Comparison of ENCODE assay signal across 22 mouse cellular contexts in genomic region chr19:57545071-57545470, GRCm38 (mm10).
A peak's percentile ranks its signal among the peaks of the same experiment; 100 is the strongest.
DNase-seq lines count a peak whose midpoint lies in the region; ATAC-seq lines count a peak whose summit lies in the region.
"Had no signal": no experiment of that assay in that cellular context is flagged by ENCODE, and none has a peak within 500 bp of the region (broad histone marks: within the 10 kb centered on the region; RNA-seq: fewer than 3 reads in every experiment).

No protein-coding gene starts in this region.

- no peak for ATAC-seq in intestine, embryonic 14.5 days (replicated peaks; ENCODE audit: low FRiP score, low TSS enrichment, low read depth)
- no peak for ATAC-seq in intestine, embryonic 15.5 days
- ATAC-seq: activated CD4-positive, CD25-positive, alpha-beta regulatory T cell, adult 4 months; forebrain, embryonic 16.5 days; Patski had no signal

- 0 out of 2 replicates have a peak, but pooled peaks cover 4% of the 10 kb centered on the region for H3K9me3 ChIP-seq in intestine, embryonic 14.5 days (ENCODE audit: control insufficient read depth, low read length)
- H3K9me3 ChIP-seq in intestine, embryonic 15.5 days = no peaks in the 10 kb centered on the region
- H3K9me3 ChIP-seq: embryonic facial prominence, embryonic 13.5 days; embryonic facial prominence, embryonic 15.5 days; forebrain, embryonic 10.5 days; G1E had no signal

- no peak overlapping the region for H3K4me3 ChIP-seq in intestine, embryonic 14.5 days (ENCODE audit: low read depth, low read length)
- no peak overlapping the region for H3K4me3 ChIP-seq in intestine, embryonic 15.5 days (replicated peaks)
- H3K4me3 ChIP-seq: embryonic facial prominence, embryonic 13.5 days; embryonic facial prominence, embryonic 15.5 days; erythroblast, embryonic 14.5 days; forebrain, embryonic 10.5 days had no signal

- no peaks in the 10 kb centered on the region for H3K27me3 ChIP-seq in intestine, embryonic 14.5 days (replicated peaks; ENCODE audit: control insufficient read depth, insufficient read depth, low read length)
- no peaks in the 10 kb centered on the region for H3K27me3 ChIP-seq in intestine, embryonic 15.5 days (replicated peaks)
- H3K27me3 ChIP-seq in splenic B cell, adult 2 months (ENCODE audit: control insufficient read depth, insufficient read depth, low read length, poor library complexity, severe bottlenecking) = no peaks in the 10 kb centered on the region
- H3K27me3 ChIP-seq: embryonic facial prominence, embryonic 15.5 days had no signal

- H3K9ac ChIP-seq in intestine, embryonic 14.5 days (ENCODE audit: low read length) = no peak overlapping the region
- H3K9ac ChIP-seq in intestine, embryonic 15.5 days = no peak overlapping the region
- H3K9ac ChIP-seq: embryonic facial prominence, embryonic 13.5 days; embryonic facial prominence, embryonic 15.5 days had no signal

- H3K4me2 ChIP-seq in intestine, embryonic 14.5 days (ENCODE audit: low read length) = no peak overlapping the region
- H3K4me2 ChIP-seq in intestine, embryonic 15.5 days (replicated peaks) = no peak overlapping the region
- H3K4me2 ChIP-seq: embryonic facial prominence, embryonic 15.5 days had no signal

- WGBS in intestine, embryonic 14.5 days = 82% methylated on average over 2 of the region's 2 CpGs
- WGBS in intestine, embryonic 15.5 days = 67% methylated on average over 2 of the region's 2 CpGs

- no peaks in the 10 kb centered on the region for H3K36me3 ChIP-seq in intestine, embryonic 14.5 days (ENCODE audit: control insufficient read depth, insufficient read depth, low read length)
- no peaks in the 10 kb centered on the region for H3K36me3 ChIP-seq in intestine, embryonic 15.5 days
- H3K36me3 ChIP-seq in splenic B cell, adult 2 months (ENCODE audit: control insufficient read depth, insufficient read depth, low read length, poor library complexity, severe bottlenecking) = no peaks in the 10 kb centered on the region
- H3K36me3 ChIP-seq: embryonic facial prominence, embryonic 13.5 days; embryonic facial prominence, embryonic 15.5 days; forebrain, embryonic 10.5 days; G1E had no signal

- H3K27ac ChIP-seq in intestine, embryonic 14.5 days (ENCODE audit: low read depth) = no peak overlapping the region
- no peak overlapping the region for H3K27ac ChIP-seq in intestine, embryonic 15.5 days
- H3K27ac ChIP-seq: embryonic facial prominence, embryonic 13.5 days; forebrain, embryonic 10.5 days had no signal

- DNase-seq in intestine, embryonic 14.5 days (ENCODE audit: low spot score) = peak; percentile 38
- peak; percentile 62 to 66 for DNase-seq in spleen, postnatal 36 days (ENCODE audit: low spot score in 2 of 2)
- DNase-seq in spleen, postnatal 4 days (ENCODE audit: low spot score in 2 of 2) = no peak
- peak; percentile 23 to 25 for DNase-seq in B cell, adult 2 months
- DNase-seq in splenic B cell, adult 2 months (ENCODE audit: low read depth, low spot score) = peak; percentile 54
- DNase-seq in kidney, postnatal 10 days = no peak
- DNase-seq in liver = no peak
- DNase-seq: adrenal gland, adult 8-10 months; adrenal gland, postnatal 14 days; adrenal gland, postnatal 36 days; cerebellum, adult 2 months; cerebellum, adult 9-10 months; embryo, embryonic 11 days had no signal

- H3K4me1 ChIP-seq in intestine, embryonic 14.5 days (replicated peaks; ENCODE audit: control insufficient read depth, insufficient read depth, low read length) = peaks cover 4% of the 10 kb centered on the region
- H3K4me1 ChIP-seq in intestine, embryonic 15.5 days (replicated peaks) = 0 out of 2 replicates have a peak, but pooled peaks cover 4% of the 10 kb centered on the region

Comparison
In these comparisons a context has a peak if more than half of its experiments do, and no peak if none do; other contexts are left out.
1. DNase-seq: peak in intestine, embryonic 14.5 days (single experiment), spleen, postnatal 36 days (2 of 2), B cell, adult 2 months (2 of 2) and splenic B cell, adult 2 months (single experiment); none in spleen, postnatal 4 days (0 of 2), kidney, postnatal 10 days (single experiment) and liver (single experiment).